Mouse (Mus musculus) gastrocnemius, postnatal 25 days (tissue): ENCODE measurements around the gene Ppp2r3a. TPM values are rescaled to one million over a fixed set of nuclear protein-coding genes. Genes with fewer than 3 reads are reported as not detected.

Experiments
- DNase-seq: peaks from one replicate; pipeline ENCODE4 v3.0.0; 2022
- total RNA-seq, 2 experiments: library from RNA; stranded (reverse); gene quantifications; 1 replicate in 1 of 2; 2 replicates in 1 of 2; pipeline ENCODE4 v1.2.3; 2021

The Ppp2r3a gene
- total RNA-seq, 2 experiments from 2014 or later, result 152 to 193 TPM

DNA sequence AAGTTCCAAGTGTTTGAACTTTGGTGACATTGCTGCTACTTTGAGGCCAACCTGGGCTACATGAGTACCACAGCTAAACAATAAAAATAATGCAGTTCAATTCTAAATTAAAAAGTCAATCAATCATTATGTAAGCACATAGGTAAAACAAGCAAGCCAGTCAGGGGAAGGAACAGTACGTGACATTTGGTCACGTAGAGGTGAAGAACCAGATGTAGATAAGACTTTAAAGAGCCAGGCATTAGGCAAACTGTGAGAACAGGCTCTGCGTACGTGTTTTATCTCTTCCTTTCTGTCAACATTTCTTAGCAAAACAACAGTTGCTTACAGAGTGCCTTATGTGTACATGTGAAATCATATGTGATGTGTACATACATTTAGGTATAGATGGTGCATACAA is 946 bp upstream of the Ppp2r3a start:
- no peak for DNase-seq

DNA sequence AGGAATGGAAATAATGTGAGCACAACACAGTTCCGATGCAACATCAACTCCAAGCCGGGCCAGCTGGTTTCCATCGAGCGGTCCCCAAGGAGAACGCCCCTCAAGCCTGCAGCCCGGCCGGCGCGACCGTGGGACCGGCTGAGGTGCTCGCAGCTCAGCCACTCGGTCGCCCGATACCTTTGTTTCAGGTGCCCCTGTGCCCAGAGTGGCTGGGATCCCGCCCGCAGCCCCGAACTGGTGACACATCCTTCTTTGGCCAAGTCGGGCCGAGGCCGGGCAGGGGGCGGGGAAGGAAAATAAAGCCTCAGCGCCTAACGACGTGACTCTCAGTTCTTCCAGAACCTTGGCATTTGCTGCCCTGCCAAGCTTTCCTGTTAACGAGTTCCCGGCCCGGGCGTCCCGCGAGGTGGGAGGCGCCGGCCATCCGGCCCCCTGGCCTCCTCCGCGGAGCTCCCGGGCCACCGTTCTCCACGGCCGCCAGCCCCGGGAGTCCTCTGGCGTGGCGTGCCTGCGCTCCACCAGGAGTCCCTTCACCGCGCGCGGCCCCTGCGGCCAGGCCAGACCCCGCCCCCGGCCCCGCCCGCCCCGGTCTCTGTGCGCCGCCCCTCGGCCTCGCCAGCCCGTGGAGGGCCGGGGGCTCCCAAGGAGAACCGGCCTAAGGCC is 483 bp downstream of the Ppp2r3a start:
- no peak for DNase-seq

DNA sequence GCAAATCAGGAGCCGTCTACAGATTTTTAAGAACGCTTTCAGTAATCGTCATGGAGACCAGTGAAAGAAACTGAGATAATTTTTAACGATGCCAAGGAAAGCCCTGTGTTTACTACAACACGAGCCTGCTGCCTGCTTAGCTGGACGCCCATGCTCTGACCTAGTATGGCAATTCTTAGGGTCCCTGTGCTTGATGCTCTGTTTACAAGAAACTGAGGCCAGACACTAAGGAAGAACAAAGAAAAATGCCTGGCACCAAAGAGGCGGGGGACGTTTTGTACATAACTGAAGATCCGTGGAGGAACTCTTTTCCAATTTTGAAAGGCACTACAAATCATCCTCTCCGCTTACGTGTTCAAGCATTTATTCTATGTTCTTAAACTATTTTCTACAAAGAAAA is 1.1 kb downstream of the Ppp2r3a start:
- no peak for DNase-seq

DNA sequence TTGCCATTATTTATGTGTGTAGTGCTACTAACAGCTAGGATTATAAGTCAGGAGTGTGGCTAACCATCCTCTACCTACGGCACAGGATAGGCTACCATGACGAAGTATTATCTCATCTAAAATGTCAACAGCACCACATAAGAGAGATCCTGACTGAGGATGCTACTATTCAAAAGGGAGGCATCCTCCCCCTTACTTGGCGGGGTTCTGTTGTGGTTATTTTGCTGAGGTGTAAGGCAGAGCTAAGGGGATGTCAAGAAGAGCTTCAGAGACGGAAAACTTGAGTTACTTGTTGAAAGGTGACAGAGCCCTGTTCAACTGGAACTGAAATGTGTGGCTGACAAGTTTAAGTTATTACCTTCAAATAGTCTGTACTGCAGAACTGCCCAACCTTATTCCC is 2.0 kb downstream of the Ppp2r3a start:
- no peak for DNase-seq

DNA sequence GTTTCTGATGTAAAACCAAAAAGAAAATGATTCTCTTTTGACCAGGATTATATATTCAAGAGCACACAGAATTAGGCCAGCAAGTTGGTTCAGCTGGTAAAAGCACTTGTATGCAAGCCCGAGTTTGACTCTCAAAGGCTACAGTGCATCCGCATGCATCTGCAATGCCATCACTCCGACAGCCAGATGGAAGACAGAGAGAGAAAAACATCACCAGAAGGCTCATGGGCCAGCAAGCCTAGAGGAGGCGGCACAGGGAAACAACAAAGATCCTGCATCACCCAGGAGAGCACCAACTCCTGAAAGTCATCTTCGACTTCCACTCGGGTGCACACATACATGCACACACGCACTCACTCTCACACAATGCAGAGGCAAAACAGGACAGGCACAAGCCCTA is 4.1 kb downstream of the Ppp2r3a start:
- DNase-seq, result no peak

DNA sequence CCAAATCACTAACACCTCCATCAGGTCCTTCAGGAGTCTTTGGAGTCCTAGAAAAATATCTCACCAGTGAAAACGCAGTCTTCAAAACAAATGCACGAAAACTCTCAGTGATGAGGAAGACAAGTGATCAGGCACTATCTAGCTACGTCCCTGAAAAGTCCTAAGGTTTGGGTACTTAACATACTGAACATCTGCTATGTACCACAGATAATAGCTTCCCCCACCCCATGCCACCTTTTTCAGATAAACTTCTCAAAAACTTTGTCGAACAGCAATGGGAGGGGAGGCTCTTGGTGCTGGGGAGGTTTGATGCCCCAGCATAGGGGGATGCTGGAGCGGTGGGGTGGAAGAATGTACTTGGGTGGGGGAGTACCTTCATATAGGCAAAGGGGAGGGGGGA is 6.1 kb downstream of the Ppp2r3a start:
- DNase-seq, result no peak

DNA sequence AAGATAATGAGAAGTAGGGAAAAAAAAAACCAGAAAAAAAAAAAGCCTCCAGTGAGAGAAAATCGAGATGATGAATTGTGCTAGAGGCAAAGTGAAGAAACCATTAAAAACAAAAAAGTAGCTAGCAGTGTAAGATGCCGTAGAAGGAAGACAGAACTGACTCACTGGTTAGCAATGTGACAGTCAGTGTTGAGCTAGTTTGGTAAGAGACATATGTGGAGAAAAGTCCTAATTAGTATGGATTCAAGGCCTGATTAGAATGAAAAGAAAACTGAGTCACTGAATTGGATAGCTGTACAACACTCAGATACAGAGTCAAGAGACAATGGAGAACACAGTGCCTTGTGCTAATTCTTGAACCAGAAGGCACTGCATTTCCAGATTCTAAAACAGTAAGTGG is 7.9 kb downstream of the Ppp2r3a start:
- DNase-seq, result no peak

DNA sequence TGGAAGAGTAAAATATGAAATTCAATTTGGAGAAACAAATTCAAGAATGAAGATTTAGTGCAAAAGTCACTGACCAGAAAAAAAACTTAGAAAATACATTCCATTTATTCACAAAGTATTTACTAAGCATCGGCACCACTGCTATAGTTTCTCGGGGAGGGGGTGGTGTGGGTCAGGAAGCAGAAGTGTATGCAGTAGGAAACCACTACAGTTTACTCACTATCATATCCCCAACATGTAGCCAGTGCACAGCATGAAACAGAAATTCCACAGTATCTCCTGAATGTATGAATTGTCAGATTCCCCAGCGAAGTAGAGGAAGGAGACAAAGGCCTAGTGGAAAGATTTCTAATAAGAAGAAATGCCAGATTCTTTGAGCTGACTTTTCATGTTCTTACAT is 11.4 kb downstream of the Ppp2r3a start:
- no peak for DNase-seq

DNA sequence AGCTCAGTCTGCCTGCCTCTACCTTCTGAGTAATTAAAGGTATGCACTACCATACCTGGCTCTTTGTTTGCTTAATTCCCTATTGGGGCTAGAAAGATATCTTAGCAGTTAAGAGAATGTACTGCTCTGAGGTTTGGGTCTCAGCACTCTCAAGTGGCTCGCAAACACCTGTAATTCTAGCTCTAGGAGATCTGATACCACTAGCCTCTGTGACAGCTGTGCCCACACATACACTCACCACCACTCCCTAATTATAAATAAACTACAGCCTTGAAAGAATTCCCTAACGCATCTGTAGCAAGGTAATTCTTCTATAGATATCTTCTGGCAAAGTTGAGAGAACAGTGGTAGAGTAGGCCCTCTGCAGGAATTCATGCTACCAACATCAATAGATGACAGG is 15.8 kb downstream of the Ppp2r3a start:
- DNase-seq, result no peak

DNA sequence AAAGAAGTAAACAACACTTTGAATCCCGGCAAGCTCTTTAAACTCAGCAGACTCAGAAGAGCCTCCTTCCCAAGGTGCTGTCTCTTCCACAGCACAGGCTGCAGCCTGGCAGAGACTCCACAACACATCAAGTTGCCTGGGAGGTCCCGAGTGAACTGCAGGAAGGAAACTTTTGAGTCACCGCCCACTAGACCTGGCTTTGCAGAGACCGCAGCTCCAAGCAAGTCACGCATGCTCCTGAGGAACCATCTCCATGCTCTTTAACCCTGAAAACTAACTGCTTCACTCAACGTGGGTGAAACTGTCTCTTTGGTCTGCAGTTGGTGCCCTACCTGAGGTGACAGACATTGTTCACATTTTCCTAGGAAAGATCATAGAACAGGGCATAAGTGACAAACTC is 19.6 kb downstream of the Ppp2r3a start:
- DNase-seq, result no peak

DNA sequence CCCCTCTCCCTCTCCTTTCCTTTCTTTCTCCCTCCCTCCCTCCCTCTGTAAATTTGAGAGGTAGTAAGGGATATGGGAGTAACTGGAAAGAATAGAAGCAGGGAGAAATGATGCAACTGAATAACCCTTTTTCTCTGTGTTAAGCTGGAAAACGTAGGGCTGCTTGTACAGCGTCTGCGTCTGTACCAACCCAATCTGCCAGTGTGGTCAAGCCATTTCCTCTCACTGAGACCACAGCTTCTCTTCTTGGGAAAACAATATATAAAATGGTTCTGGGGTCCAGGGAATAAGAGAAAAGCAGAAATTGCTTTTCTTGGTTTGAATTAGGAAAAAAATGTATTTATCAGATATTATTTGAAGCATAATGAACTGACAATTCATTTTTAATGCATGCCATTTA is 21.6 kb downstream of the Ppp2r3a start:
- no peak for DNase-seq

DNA sequence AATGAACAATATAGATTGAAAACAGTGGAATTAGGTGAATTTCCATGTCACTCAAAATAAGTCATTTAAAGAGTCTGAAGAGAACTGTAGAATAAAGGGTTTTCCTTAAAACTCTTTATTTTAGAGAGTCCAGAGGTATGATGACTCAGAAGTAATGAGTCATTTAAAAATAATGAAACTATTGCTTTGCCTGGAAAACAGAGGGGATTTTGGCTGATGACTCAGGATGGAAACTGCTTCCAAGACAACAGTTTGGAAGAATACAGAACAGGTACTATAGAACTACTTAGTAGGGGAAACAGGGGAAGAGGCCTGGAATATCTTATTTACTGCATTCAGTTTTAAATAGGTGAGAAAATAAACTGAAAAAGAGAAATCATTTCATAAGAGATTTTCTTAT is 22.7 kb downstream of the Ppp2r3a start:
- no peak for DNase-seq

DNA sequence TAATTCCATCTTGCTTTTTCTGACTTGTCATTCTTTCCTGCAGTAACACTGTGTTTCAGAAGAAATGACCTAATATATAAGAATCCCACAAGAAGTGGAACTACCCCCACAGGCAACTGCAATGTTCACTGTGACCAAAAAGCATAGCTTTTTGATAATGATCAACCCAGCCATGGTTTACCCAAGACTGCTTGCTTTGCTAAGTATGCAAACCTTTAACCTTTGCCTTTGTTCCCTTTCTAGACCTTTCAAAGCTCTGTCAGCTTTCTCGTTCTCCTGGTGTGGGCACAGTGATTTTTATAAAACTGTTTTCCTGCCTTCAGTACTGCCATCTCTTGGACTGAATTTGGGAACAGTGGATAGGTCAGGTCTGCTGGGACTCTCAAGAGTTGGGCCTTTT is 43.6 kb downstream of the Ppp2r3a start:
- no peak for DNase-seq

DNA sequence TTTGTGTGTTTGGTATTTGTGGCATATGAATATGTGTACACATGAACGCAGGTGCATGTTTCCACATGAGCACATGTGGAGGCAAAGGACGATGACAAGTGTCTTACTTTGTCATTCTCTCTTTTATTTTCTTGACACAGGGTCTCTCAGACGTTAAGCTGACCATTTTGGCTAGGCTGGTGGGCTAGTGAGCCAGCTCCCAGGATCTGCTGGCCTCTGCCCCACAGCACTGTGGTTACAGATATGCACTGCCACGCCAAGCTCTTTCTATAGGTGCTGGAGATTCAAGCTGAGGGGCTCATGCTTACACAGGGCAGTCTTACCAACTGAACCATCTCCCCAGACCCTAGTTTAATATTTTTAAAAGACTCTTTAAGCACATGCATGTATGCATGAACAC is 45.1 kb downstream of the Ppp2r3a start:
- DNase-seq, result no peak

DNA sequence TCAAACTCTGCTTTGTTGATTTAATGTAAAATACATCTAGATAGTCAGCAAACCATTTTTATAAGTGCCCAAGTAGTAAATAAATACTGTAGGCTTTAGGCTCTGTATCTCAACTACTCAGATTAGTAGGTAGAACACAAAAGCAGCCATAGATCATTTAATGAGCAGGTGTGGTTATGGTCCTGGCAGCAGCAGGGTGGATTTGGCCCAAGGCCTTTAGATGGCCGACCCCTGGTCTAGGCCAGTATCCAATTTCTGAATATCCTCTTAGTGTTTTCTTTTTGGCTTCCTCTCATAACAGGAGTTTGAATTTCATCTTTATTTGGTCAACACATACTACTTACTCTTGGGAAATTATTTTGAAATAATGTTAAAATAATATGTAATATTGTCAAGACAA is 46.4 kb downstream of the Ppp2r3a start:
- no peak for DNase-seq

DNA sequence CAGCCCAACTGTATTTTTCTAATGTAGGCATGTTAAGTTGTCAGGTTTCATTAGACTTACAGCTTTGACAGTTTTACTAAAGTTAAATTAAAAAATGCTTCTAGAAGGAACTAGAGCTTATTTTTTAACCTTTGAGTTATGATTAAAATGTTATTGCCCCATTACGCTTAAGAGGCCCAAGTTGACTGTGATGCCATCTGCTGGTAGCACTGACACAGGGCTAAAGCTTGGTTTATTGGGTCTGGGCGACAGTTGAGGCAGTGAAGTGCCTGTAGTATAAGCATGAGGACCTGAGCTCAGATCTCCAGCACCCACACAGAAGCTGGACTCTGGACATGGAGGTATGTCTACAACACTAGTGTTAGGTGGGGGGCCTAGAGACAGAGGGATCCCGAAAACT is 47.5 kb downstream of the Ppp2r3a start:
- no peak for DNase-seq

DNA sequence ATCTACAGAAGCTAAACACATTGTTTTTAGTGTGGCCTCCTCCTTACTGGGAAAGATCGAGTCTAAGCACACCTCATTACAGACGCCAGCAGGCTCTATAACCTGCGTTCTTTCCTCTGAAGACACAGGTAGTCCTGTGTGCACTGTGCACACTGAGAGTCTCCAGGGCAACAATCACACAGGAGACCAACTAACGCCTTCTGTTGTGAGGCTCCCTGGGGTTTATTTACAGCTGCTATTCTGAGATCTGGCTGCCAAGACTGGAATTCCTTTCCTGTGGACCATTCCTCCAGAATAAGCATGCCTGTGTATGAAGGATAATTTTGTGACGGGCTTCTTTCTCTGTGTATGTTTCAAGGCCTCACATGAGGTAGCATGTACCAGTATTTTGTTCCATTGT is 51.0 kb downstream of the Ppp2r3a start:
- DNase-seq, result no peak

DNA sequence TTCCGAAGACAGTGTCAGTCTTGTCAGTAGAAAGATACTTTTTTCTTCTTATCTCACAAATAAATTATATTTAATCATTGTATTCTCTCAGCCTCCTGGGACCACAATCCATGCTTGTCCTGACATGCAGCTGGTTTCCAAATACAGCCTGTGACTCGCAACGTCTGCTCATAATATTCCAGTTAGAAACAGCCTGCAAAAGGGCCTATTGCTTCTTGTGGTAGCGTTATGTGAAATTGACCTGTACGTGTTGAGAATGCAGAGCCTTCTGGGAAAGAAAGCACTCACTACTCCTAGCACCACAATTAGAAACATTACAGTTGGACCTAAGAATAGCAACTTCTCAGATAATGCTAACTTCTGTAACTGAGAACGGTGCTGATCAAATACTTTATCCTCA is 52.8 kb downstream of the Ppp2r3a start:
- DNase-seq, result no peak

DNA sequence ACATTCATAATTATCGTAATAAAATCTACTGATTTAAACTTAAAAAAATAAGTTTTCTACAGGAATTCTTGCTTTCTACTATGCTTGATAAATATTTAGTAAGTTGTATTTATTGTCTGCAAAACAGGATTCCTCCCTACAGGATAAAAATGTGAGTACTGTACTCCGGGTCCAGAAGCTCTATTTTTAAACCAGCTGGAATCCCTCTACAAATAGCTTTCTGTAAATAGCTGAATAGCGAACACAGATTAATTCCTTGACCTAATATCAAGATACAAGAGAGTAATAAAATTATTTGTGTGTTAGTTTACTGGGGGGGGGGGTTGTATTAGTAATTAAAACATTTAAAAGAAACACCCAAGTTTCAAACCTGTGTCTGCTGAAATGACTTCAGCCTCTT is 53.3 kb downstream of the Ppp2r3a start:
- no peak for DNase-seq

DNA sequence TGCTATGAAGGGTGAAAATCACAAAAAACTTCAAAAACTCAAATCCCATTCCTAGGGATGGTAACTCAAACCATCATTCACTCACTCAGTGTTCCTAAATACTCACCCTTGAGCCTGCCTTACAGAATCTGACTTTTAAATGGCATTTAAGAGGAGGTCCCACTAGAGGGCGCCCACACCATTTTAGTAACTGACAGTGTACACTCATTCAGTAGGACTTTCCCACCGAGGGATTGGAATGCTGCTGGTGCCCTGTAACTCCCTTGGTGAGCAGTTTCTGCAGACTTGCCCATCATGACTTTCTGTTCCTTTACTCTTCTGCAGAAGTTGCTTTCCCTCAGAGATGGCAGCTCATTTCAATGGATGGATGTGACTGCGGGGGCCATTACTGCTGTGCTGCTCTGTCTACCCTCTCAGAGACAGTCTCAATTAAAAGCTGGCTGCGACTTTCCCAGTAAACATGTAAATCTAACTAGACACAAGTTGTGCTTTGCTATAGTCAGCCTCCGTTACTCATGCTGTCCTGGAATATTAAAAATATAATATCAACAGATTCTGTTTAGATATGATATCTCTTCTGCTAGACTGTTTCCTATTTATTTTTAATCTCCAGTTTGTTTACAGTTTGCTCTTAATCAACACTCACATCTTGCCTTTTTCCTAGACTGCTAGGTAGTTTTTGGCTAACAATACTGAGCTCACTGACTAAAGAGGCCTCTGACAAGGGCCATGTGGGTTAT is 69.5 kb downstream of the Ppp2r3a start:
- peak; percentile 39 for DNase-seq

DNA sequence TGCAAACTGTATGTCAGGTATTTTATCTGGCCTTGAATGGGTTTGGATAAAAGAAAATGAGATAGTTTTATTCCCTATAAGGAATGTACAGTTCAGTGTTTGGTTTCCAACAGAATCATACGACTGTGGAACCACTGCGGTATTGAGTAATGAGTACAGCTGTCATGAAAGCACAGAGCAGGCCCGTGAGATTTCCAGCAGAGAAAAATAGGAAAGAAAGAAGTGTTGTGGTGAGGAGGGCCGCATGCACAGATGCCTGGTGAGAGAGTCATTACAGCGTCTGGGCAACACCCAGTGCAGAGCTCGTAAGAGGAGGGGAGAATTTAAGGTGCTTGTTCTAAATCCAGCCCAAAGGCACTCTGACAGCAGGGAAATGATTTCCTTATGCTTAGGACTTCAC is 70.3 kb downstream of the Ppp2r3a start:
- DNase-seq, result no peak

DNA sequence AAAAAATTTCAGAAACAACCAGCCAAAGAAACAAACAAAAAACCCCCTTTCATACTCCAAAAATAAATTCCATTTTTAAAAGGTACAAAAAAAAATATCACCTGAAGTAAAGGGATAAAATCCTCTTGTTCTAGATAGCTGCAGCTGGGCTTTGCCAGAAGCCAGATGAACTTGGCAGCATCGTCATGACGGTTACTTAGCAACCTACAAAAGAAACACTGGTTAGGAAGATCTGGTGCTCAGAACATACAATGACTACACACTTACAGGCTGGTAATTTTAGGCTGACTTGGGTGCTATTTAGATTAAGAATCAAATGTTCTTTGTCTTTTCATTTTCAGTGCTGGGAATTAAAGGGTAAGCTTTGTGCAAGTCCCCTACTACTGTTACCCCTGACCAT is 71.4 kb downstream of the Ppp2r3a start:
- DNase-seq, result peak; percentile 15

DNA sequence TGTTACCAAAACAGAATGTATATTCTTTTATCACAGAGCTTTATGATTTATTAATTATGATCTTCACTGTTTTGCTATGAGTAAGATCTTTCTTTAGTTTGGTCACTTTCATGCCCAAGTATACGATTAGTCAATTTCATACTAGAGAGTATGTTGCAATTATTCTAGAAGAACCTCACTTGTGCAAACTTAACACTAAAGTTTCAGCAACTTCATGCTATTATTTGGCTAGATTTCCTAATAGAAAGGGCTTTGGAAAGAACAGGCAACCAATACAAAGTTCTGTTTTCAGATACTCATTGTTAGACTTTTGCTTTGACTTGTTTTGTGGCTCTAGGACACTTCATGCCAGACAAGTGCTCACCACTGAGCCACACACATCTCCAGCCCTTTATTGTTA is 91.0 kb downstream of the Ppp2r3a start:
- DNase-seq, result no peak

DNA sequence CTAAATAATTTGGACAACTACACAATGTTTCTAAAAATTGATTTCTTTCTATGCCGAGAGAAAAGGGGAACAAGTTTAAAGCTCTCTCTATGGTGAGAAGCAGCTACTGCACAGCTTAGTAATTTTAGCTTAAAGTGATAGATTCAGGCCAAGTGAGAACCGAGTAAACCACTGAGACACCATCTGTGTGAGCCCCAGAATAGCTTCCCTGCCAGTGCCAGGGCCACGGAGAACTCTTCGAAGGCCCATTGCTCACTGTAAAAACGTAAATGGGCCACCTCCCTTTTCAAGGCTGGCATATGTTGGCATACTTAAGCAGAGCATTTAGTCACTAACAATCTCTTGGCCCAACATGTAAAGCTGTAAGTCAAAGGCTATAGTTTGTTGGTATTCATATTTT is 91.5 kb downstream of the Ppp2r3a start:
- no peak for DNase-seq
